Mouse (Mus musculus) liver, postnatal 0 days (tissue): ENCODE data around the gene Fchsd2. TPM values are rescaled to one million over a fixed set of nuclear protein-coding genes. Genes with fewer than 3 reads are reported as not detected.
A peak's percentile ranks its signal among the peaks of the same experiment; 100 is the strongest.

Source experiments
- ATAC-seq: fragments of 200-750 bp; cut with Nextera tagmentation; 2 replicates; pipeline ENCODE4 v1.8.0; 2017; ENCODE audit warnings: mild to moderate bottlenecking, moderate library complexity
- DNase-seq: peaks from one replicate; pipeline ENCODE4 v3.0.0-alpha.2; 2016
- H3K27ac ChIP-seq: fragments of 300-500 bp; sonication (generic); 2 replicates; pipeline ENCODE4 v1.5.1; 2014; ENCODE audit warnings: antibody characterized with exemption, moderate library complexity, mild to moderate bottlenecking, low read depth
- H3K27me3 ChIP-seq: fragments of 300-500 bp; sonication (generic); 2 replicates; pipeline ENCODE4 v1.6.1; 2014; ENCODE audit warnings: low read length, control low read depth, mixed read lengths; ENCODE audit not compliant: insufficient read depth
- H3K36me3 ChIP-seq: fragments of 300-500 bp; sonication (generic); replicated peaks from 2 replicates; pipeline ENCODE4 v1.6.1; 2014; ENCODE audit warnings: mild to moderate bottlenecking, control low read depth, low read length, moderate library complexity, mixed read lengths; ENCODE audit not compliant: insufficient read depth
- H3K4me1 ChIP-seq: fragments of 300-500 bp; sonication (generic); 2 replicates; pipeline ENCODE4 v1.6.1; 2014; ENCODE audit warnings: antibody characterized with exemption, mild to moderate bottlenecking, control low read depth; ENCODE audit not compliant: insufficient read depth
- H3K4me2 ChIP-seq: fragments of 300-500 bp; sonication (generic); 2 replicates; pipeline ENCODE4 v1.6.1; 2014; ENCODE audit warnings: low read depth, mild to moderate bottlenecking, low read length, moderate library complexity, mixed read lengths
- H3K4me3 ChIP-seq: fragments of 300-500 bp; sonication (generic); 2 replicates; pipeline ENCODE4 v1.5.1; 2014; ENCODE audit warnings: low read depth, low read length
- H3K9ac ChIP-seq: fragments of 300-500 bp; sonication (generic); replicated peaks from 2 replicates; pipeline ENCODE4 v1.6.1; 2014; ENCODE audit warnings: mild to moderate bottlenecking, moderate library complexity
- H3K9me3 ChIP-seq: fragments of 300-500 bp; sonication (generic); 2 replicates; pipeline ENCODE4 v1.6.1; 2016; ENCODE audit warnings: mild to moderate bottlenecking, control low read depth, low read length, mixed read lengths
- CTCF ChIP-seq: sonication (generic); IDR thresholded peaks from 2 replicates; pipeline ENCODE4 v1.5.1; 2016; ENCODE audit warnings: antibody characterized with exemption, low read depth
- EP300 ChIP-seq: IDR thresholded peaks from 2 replicates; pipeline ENCODE4 v1.6.1; 2016; ENCODE audit warnings: antibody characterized with exemption, low read depth, mild to moderate bottlenecking
- WGBS: fragments of 180-500 bp; shearing (Covaris S2); extraction: QIAGEN DNeasy Blood & Tissue Kit; methylation state at CpG from one replicate; pipeline ENCODE4 v1.1.7; 2014; ENCODE audit not compliant: insufficient replicate concordance; 5-methylcytosine and 5-hydroxymethylcytosine counted together
- polyA plus RNA-seq: library from polyadenylated mRNA; unstranded; fragments of >200 nt; fragmentation: Nextera tagmentation; extraction: Ambion mirVana; gene quantifications from 2 replicates; pipeline ENCODE4 v1.2.1, GENCODE M21; 2015

Fchsd2 gene
- polyA plus RNA-seq, 1 experiment from 2014 or later: 7.8 TPM

- no peaks in the 10 kb centered on the region for H3K9me3 ChIP-seq
- H3K27me3 ChIP-seq: no peaks in the 10 kb centered on the region
- 0% methylated on average over 43 of the region's 75 CpGs for WGBS
- peak; percentile 94 for ATAC-seq
- H3K27ac ChIP-seq: peak overlapping the region; percentile 96
- TF ChIP-seq CTCF: peak; percentile 91
- no peak; the same call in 1 of the 2 replicates for TF ChIP-seq EP300
- H3K9ac ChIP-seq: peak overlapping the region; percentile 79
- H3K36me3 ChIP-seq: 0 out of 2 replicates have a peak, but pooled peaks cover 2% of the 10 kb centered on the region
- H3K4me1 ChIP-seq: peaks cover 22% of the 10 kb centered on the region
- H3K4me3 ChIP-seq: peak overlapping the region; percentile 87
- DNase-seq: peak; percentile 96
- H3K4me2 ChIP-seq: peak overlapping the region; percentile 90
Observed at GRCm38 (mm10) chr7:101107968-101108652, 15.4 kb downstream of the Fchsd2 start.

GRCm38 (mm10) chr7:101108653-101109005 is 16.0 kb downstream of the Fchsd2 start:
- peak overlapping the region; percentile 96 for H3K27ac ChIP-seq
- DNase-seq (no peak), ATAC-seq (no peak)
- 0 out of 2 replicates have a peak, but pooled peaks cover 2% of the 10 kb centered on the region for H3K36me3 ChIP-seq
- 0% methylated on average over 9 of the region's 35 CpGs for WGBS
- H3K9me3 ChIP-seq: no peaks in the 10 kb centered on the region
- H3K4me1 ChIP-seq: peaks cover 22% of the 10 kb centered on the region
- peak overlapping the region; percentile 90 for H3K4me2 ChIP-seq
- H3K4me3 ChIP-seq: peak overlapping the region; percentile 87
- peak overlapping the region; percentile 79 for H3K9ac ChIP-seq
- H3K27me3 ChIP-seq: no peaks in the 10 kb centered on the region
- TF ChIP-seq CTCF (no peak), EP300 (no peak)

GRCm38 (mm10) chr7:101109006-101109855 is 16.6 kb downstream of the Fchsd2 start:
- Histone ChIP-seq H3K4me1 (peaks cover 22% of the 10 kb centered on the region), H3K27ac (peak overlapping the region; percentile 96), H3K4me3 (peak overlapping the region; percentile 87)

GRCm38 (mm10) chr7:101109856-101110350 is 17.2 kb downstream of the Fchsd2 start:
- Histone ChIP-seq H3K9ac (peak overlapping the region; percentile 79), H3K9me3 (no peaks in the 10 kb centered on the region), H3K36me3 (peaks cover 8% of the 10 kb centered on the region; the same call in 1 of the 2 replicates), H3K27me3 (no peaks in the 10 kb centered on the region), H3K4me1 (peaks cover 25% of the 10 kb centered on the region), H3K4me2 (peak overlapping the region; percentile 90), H3K4me3 (peak overlapping the region; percentile 87), H3K27ac (no peak overlapping the region)
- DNase-seq: no peak
- TF ChIP-seq CTCF (no peak), EP300 (no peak)
- ATAC-seq: no peak
- WGBS: 16% methylated on average over 8 of the region's 8 CpGs

More at GRCm38 (mm10) chr7:101109006-101109855, 16.6 kb downstream of the Fchsd2 start:
- Histone ChIP-seq H3K36me3 (peaks cover 4% of the 10 kb centered on the region; the same call in 1 of the 2 replicates), H3K4me2 (peak overlapping the region; percentile 90), H3K9me3 (no peaks in the 10 kb centered on the region), H3K9ac (peak overlapping the region; percentile 79), H3K27me3 (no peaks in the 10 kb centered on the region)
- 2% methylated on average over 43 of the region's 47 CpGs for WGBS
- TF ChIP-seq CTCF: no peak
- no peak for TF ChIP-seq EP300
- no peak for ATAC-seq
- DNase-seq: peak; percentile 32

GRCm38 (mm10) chr7:101113410-101113809 is 20.7 kb downstream of the Fchsd2 start:
- no peaks in the 10 kb centered on the region for H3K27me3 ChIP-seq
- TF ChIP-seq CTCF: no peak
- TF ChIP-seq EP300: no peak
- DNase-seq: no peak
- 0 out of 2 replicates have a peak, but pooled peaks cover 6% of the 10 kb centered on the region for H3K4me1 ChIP-seq
- H3K4me2 ChIP-seq: no peak overlapping the region
- ATAC-seq: no peak
- H3K9me3 ChIP-seq: no peaks in the 10 kb centered on the region
- H3K9ac ChIP-seq: no peak overlapping the region
- H3K4me3 ChIP-seq: no peak overlapping the region
- H3K36me3 ChIP-seq: peaks cover 13% of the 10 kb centered on the region
- 62% methylated on average over 3 of the region's 3 CpGs for WGBS
- H3K27ac ChIP-seq: no peak overlapping the region

- ATAC-seq (no peak), DNase-seq (no peak)
- Histone ChIP-seq H3K4me1 (0 out of 2 replicates have a peak, but pooled peaks cover 6% of the 10 kb centered on the region), H3K4me2 (no peak overlapping the region), H3K36me3 (peaks cover 17% of the 10 kb centered on the region), H3K27ac (no peak overlapping the region), H3K27me3 (no peaks in the 10 kb centered on the region), H3K4me3 (no peak overlapping the region), H3K9me3 (no peaks in the 10 kb centered on the region), H3K9ac (no peak overlapping the region)
- TF ChIP-seq CTCF (no peak), EP300 (no peak)
- WGBS: 55% methylated on average over 1 of the region's 1 CpGs
Observed at GRCm38 (mm10) chr7:101114328-101114727, 21.7 kb downstream of the Fchsd2 start.
